Mouse (Mus musculus) liver, embryonic 16.5 days (tissue): ENCODE measurements at regions not wholly inside any gene's neighbourhood (a gene's known extent, or its start where the extent isn't known, plus 50 kb on each side); places are given as distances from the start of the nearest gene placed in this dataset.

Experiments used
- ATAC-seq: fragments of 200-750 bp; cut with Nextera tagmentation; 2 replicates; pipeline ENCODE4 v1.8.0; 2017; ENCODE audit warnings: low read depth, mild to moderate bottlenecking, moderate number of reproducible peaks, moderate library complexity
- H3K27ac ChIP-seq: fragments of 300-500 bp; sonication (generic); 2 replicates; pipeline ENCODE4 v1.5.1; 2014; ENCODE audit warnings: mild to moderate bottlenecking, low read length
- H3K27me3 ChIP-seq: fragments of 300-500 bp; sonication (generic); 2 replicates; pipeline ENCODE4 v1.6.1; 2014; ENCODE audit warnings: low read depth, low read length, mixed read lengths; ENCODE audit not compliant: control insufficient read depth, insufficient read depth
- H3K36me3 ChIP-seq: fragments of 300-500 bp; sonication (generic); 2 replicates; pipeline ENCODE4 v1.6.1; 2014; ENCODE audit warnings: mild to moderate bottlenecking; ENCODE audit not compliant: control insufficient read depth, insufficient read depth
- H3K4me1 ChIP-seq: fragments of 300-500 bp; sonication (generic); 2 replicates; pipeline ENCODE4 v1.6.1; 2014; ENCODE audit warnings: low read depth, low read length, mixed read lengths; ENCODE audit not compliant: control insufficient read depth
- H3K4me2 ChIP-seq: fragments of 300-500 bp; sonication (generic); 2 replicates; pipeline ENCODE4 v1.6.1; 2014; ENCODE audit warnings: low read depth, low read length, mixed read lengths
- H3K4me3 ChIP-seq: fragments of 300-500 bp; sonication (generic); 2 replicates; pipeline ENCODE4 v1.5.1; 2014; ENCODE audit warnings: low read depth, mild to moderate bottlenecking, low read length
- H3K9ac ChIP-seq: fragments of 300-500 bp; sonication (generic); 2 replicates; pipeline ENCODE4 v1.6.1; 2014; ENCODE audit warnings: low read depth, low read length
- H3K9me3 ChIP-seq: fragments of 300-500 bp; sonication (generic); replicated peaks from 2 replicates; pipeline ENCODE4 v1.6.1; 2016; ENCODE audit warnings: low read length; ENCODE audit not compliant: control insufficient read depth
- WGBS: fragments of 180-500 bp; shearing (Covaris S2); extraction: QIAGEN DNeasy Blood & Tissue Kit; methylation state at CpG from one replicate; pipeline ENCODE4 v1.1.7; 2014; ENCODE audit not compliant: insufficient replicate concordance; 5-methylcytosine and 5-hydroxymethylcytosine counted together

DNA sequence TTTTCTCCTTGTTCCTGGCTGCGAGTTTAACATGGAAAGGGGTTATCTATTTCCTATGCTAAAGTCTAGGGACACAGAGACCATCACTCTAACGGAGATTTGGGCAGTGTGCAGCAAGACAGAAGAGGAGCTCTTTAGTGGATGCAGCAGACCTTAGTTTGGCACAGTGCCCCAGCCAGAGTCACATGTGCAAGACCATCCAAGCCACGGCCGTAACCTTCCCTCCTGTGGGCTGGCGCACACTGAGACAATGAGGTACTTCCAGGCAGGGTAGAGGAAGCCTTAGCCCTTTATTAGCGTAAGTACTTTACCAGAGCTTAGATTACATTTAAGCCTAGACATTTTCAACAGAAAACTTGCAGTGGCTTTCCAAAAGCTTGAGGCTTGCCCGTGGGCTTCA, 336.4 kb downstream of the Nuak1 start:
- Histone ChIP-seq H3K4me2 (no peak overlapping the region), H3K4me3 (no peak overlapping the region), H3K9me3 (no peaks in the 10 kb centered on the region), H3K9ac (no peak overlapping the region), H3K27me3 (no peaks in the 10 kb centered on the region), H3K36me3 (no peaks in the 10 kb centered on the region), H3K4me1 (no peaks in the 10 kb centered on the region), H3K27ac (no peak overlapping the region)
- WGBS, result 58% methylated on average over 7 of the region's 7 CpGs
- no peak for ATAC-seq

DNA sequence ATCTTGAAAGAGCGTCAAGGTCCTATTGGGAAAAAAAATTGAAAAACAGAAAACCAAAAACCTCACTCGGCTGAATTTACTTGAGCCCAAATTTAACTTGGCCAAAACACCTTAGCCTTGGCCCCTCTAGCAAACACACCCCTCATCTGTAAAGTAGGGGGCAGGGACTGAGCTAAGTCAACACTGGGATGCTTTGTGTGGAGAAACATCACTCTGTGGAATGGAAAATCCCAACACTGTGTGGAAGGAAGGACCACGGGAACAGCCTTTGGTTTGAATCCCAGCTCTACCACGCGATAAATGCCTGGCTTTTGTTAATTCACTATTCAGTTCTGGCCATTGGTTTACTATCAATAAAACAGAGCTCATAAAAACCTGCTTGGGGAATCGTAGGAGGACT, 335.8 kb downstream of the Nuak1 start:
- Histone ChIP-seq H3K4me1 (no peaks in the 10 kb centered on the region), H3K4me3 (no peak overlapping the region), H3K27ac (no peak overlapping the region), H3K4me2 (no peak overlapping the region), H3K9me3 (no peaks in the 10 kb centered on the region), H3K9ac (no peak overlapping the region), H3K36me3 (no peaks in the 10 kb centered on the region), H3K27me3 (no peaks in the 10 kb centered on the region)
- 61% methylated on average over 6 of the region's 6 CpGs for WGBS
- ATAC-seq, result no peak

DNA sequence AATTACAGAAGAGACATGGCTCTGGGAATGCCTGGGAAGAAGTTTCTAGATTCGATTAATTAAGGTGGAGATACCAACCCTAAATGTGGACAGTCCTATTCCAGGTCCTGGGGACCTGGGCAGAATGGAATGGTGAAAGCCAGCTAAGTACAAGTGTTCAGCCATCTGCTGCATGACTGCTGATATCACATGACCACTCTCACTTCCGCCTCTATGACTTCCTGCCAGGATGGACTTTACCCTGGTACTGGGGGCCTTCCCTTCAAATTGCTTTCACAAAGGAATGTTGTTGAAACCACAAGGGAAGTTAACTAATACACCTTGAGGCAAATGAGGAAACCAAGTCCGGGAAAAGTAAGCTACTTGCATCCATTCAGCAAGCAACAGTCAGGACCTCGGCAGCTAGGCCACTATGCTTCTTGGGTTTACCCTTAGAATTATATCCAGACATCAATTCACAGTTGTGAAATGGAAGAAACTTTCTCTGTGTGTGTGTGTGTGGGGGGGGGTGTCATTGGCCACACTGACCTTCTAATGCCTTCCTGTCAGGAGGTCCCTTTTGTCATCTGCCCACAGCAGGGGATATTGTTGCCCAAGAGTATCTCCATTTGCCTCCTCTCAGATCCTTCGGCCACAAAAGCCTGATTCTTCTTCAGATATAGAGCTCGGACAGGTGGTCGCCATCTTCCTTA, 330.6 kb downstream of the Nuak1 start:
- Histone ChIP-seq H3K4me2 (no peak overlapping the region), H3K9me3 (no peaks in the 10 kb centered on the region), H3K4me1 (no peaks in the 10 kb centered on the region), H3K27me3 (no peaks in the 10 kb centered on the region), H3K4me3 (no peak overlapping the region), H3K36me3 (no peaks in the 10 kb centered on the region), H3K9ac (no peak overlapping the region), H3K27ac (no peak overlapping the region)
- WGBS, result 48% methylated on average over 7 of the region's 7 CpGs
- no peak for ATAC-seq

DNA sequence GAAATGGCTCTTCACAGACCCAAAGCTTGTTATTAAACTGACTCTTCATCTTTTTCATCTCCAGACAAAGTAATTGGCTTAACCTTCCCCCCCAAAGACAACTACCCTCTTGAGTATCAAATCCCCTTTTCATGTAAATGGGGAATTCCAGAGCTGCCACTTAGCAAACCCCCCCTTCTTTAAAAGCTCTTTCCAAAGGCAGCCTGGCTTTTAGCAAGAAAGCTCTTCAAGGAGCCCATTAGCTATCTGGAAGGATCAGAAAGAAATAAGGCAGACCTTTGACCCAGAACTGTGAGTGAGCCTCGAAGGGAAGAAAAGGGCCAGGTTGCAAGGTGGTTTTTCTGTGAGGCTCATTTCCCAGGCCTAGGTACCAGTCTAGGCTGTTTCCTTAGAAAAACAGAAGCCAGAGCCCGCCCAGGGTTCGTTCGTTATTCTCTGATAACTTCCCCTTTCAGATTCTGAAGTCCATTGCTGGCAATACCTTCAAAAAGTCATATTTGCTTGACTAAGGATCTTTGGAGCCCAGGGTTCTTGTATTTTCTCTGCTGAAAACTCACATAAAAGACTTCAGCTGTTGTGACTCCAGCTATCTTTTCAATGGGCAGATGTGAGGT, 329.9 kb downstream of the Nuak1 start:
- H3K27ac ChIP-seq, result no peak overlapping the region
- no peak for ATAC-seq
- 11% methylated on average over 4 of the region's 4 CpGs for WGBS
- no peaks in the 10 kb centered on the region for H3K9me3 ChIP-seq
- no peak overlapping the region for H3K4me2 ChIP-seq
- H3K36me3 ChIP-seq, result no peaks in the 10 kb centered on the region
- no peak overlapping the region for H3K9ac ChIP-seq
- no peaks in the 10 kb centered on the region for H3K27me3 ChIP-seq
- no peaks in the 10 kb centered on the region for H3K4me1 ChIP-seq
- H3K4me3 ChIP-seq, result no peak overlapping the region

DNA sequence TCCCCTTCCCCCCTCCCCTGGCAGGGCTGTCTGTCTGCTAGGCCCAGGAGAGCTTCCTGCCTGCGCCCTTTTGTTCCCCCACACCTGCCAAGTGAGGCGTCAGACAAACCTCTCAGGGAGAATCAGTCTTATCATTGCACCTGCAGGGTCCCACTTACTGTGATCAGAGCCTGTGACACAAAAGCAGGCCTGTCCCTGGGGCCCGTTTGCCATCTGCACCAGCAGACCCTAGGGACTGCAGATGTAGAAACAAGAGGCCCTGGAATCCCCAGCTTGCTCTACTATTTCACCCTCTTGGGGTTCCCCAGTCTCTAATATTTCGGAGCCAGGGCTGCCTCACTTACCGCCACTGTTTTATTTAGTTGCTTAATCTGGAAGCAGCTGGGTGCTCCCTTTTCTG, 328.9 kb downstream of the Nuak1 start:
- Histone ChIP-seq H3K27me3 (no peaks in the 10 kb centered on the region), H3K36me3 (no peaks in the 10 kb centered on the region), H3K27ac (no peak overlapping the region), H3K9ac (no peak overlapping the region), H3K4me2 (no peak overlapping the region), H3K4me1 (no peaks in the 10 kb centered on the region), H3K4me3 (no peak overlapping the region), H3K9me3 (no peaks in the 10 kb centered on the region)
- 38% methylated on average over 5 of the region's 5 CpGs for WGBS
- ATAC-seq, result no peak

DNA sequence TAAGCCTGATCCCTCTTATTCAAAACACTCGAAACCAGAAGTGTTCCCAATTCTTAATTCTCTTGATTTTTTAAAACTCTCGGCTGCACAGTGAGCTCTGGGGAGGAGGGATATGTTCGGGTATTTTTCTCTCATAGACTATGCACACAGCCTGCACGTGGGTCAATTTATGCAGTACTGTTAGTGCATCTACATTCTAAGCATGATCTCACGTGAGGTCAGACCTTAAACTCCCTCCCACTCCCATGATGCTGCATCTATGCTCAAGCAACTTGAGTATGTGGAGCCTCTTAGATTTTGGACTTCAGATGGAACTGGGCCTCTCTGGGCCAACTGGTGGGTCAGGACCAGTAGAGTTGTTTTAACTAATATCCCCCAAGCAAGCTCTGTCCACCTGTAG, 328.5 kb downstream of the Nuak1 start:
- Histone ChIP-seq H3K4me2 (no peak overlapping the region), H3K9ac (no peak overlapping the region), H3K36me3 (no peaks in the 10 kb centered on the region), H3K9me3 (no peaks in the 10 kb centered on the region), H3K27ac (no peak overlapping the region), H3K4me3 (no peak overlapping the region), H3K4me1 (no peaks in the 10 kb centered on the region), H3K27me3 (no peaks in the 10 kb centered on the region)
- no peak for ATAC-seq
- 52% methylated on average over 5 of the region's 5 CpGs for WGBS

DNA sequence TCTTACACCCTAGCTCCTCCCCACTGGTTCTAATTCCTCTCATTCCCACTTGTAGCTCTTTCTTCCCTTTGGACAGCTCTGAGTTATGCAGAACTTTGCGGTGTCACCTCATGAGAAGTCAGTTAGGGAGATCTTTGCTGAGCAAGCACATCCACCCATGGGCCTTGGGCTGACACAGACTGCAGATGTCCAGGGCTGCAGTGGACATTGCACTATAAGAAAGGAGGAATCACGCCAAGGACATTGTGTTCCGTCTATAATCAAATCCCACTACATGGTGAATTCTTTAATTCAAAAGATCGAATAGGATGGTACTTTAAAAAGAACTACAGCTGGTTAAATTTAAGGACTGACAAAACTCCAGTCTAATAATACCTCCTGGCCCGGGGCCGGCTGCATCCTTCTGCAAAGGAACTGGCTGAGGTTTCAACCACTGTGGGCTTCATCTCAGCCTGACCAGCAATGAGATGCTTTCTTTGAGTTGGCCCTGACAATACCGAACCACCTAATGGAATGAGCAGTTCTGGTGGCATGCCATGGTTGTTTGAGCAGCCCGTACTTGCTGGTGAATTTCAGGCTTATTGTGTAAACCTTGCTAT, 320.3 kb downstream of the Nuak1 start:
- 63% methylated on average over 8 of the region's 8 CpGs for WGBS
- H3K4me1 ChIP-seq, result no peaks in the 10 kb centered on the region
- no peaks in the 10 kb centered on the region for H3K9me3 ChIP-seq
- H3K36me3 ChIP-seq, result no peaks in the 10 kb centered on the region
- no peak overlapping the region for H3K27ac ChIP-seq
- no peak overlapping the region for H3K9ac ChIP-seq
- no peak overlapping the region for H3K4me2 ChIP-seq
- no peak overlapping the region for H3K4me3 ChIP-seq
- ATAC-seq, result no peak
- no peaks in the 10 kb centered on the region for H3K27me3 ChIP-seq

DNA sequence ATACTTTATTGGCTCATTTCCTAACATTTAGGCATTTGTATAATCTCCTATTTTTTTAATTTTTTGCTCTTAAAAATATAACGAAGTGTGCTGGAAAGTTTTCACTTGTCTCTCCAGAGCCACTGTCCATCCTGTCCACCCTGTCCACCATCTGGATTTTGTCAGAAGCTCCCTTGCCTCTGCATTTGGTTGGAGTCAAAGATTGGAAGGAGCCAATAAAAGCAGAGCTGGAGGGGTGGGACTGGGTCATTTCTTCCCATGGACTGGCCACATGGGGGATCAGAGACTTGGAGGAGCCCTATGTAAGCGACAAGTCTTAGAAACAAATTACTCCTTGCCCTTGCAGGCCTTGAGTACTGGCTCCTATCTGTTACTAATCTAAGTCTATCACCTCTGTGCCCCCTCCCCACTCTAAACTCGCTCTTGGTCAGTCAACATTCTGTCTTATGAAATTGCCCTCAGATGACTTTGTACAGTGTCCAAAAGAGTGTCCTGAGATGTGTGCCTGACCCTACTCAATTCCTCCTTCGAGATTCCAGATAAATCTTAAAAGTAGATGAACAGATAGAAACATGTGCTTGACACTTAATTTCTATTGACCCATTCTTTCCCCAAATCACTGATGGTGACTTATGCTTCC, 303.3 kb downstream of the Nuak1 start:
- WGBS, result 59% methylated on average over 4 of the region's 4 CpGs

More for the DNA sequence above, 303.3 kb downstream of the Nuak1 start:
- ATAC-seq, result no peak
- Histone ChIP-seq H3K4me1 (no peaks in the 10 kb centered on the region), H3K27me3 (no peaks in the 10 kb centered on the region), H3K4me2 (no peak overlapping the region), H3K4me3 (no peak overlapping the region), H3K36me3 (no peaks in the 10 kb centered on the region), H3K9ac (no peak overlapping the region), H3K9me3 (no peaks in the 10 kb centered on the region), H3K27ac (no peak overlapping the region)
